Mouse (Mus musculus) forebrain, postnatal 0 days (tissue): ENCODE measurements around the gene Cpt1a. TPM values are rescaled to one million over a fixed set of nuclear protein-coding genes. Genes with fewer than 3 reads are reported as not detected.

Source experiments
- ATAC-seq: fragments of 200-750 bp; cut with Nextera tagmentation; 2 replicates; pipeline ENCODE4 v1.8.0; 2017; ENCODE audit warnings: mild to moderate bottlenecking, moderate library complexity
- DNase-seq: peaks from one replicate; pipeline ENCODE4 v3.0.0-alpha.2; 2015
- H3K27ac ChIP-seq: fragments of 300-500 bp; sonication (generic); 2 replicates; pipeline ENCODE4 v1.5.1; 2014; ENCODE audit warnings: low read depth, mild to moderate bottlenecking, antibody characterized with exemption, low read length, moderate library complexity, mixed read lengths
- H3K27me3 ChIP-seq: fragments of 300-500 bp; sonication (generic); 2 replicates; pipeline ENCODE4 v1.6.1; 2014; ENCODE audit warnings: mild to moderate bottlenecking, low read length, mixed read lengths; ENCODE audit not compliant: insufficient read depth
- H3K36me3 ChIP-seq: fragments of 300-500 bp; sonication (generic); 2 replicates; pipeline ENCODE4 v1.6.1; 2014; ENCODE audit warnings: mild to moderate bottlenecking, moderate library complexity; ENCODE audit not compliant: insufficient read depth
- H3K4me1 ChIP-seq: fragments of 300-500 bp; sonication (generic); 2 replicates; pipeline ENCODE4 v1.6.1; 2014; ENCODE audit warnings: antibody characterized with exemption; ENCODE audit not compliant: insufficient read depth
- H3K4me2 ChIP-seq: fragments of 300-500 bp; sonication (generic); 2 replicates; pipeline ENCODE4 v1.6.1; 2014; ENCODE audit warnings: low read depth, mild to moderate bottlenecking, moderate library complexity
- H3K4me3 ChIP-seq: fragments of 300-500 bp; sonication (generic); 2 replicates; pipeline ENCODE4 v1.5.1; 2014; ENCODE audit warnings: low read depth, low read length, mixed read lengths
- H3K9ac ChIP-seq: fragments of 300-500 bp; sonication (generic); 2 replicates; pipeline ENCODE4 v1.6.1; 2014; ENCODE audit warnings: mild to moderate bottlenecking
- H3K9me3 ChIP-seq: fragments of 300-500 bp; sonication (generic); 2 replicates; pipeline ENCODE4 v1.6.1; 2016; ENCODE audit warnings: low read length
- CTCF ChIP-seq: sonication (generic); IDR thresholded peaks from 2 replicates; pipeline ENCODE4 v1.5.1; 2016; ENCODE audit warnings: antibody characterized with exemption, control low read depth, low read depth
- WGBS: fragments of 180-500 bp; shearing (Covaris S2); extraction: QIAGEN DNeasy Blood & Tissue Kit; methylation state at CpG from one replicate; pipeline ENCODE4 v1.1.7; 2014; 5-methylcytosine and 5-hydroxymethylcytosine counted together
- polyA plus RNA-seq: library from polyadenylated mRNA; unstranded; fragments of >200 nt; fragmentation: Nextera tagmentation; extraction: Ambion mirVana; gene quantifications from 2 replicates; pipeline ENCODE4 v1.2.1, GENCODE M21; 2015
- total RNA-seq: library from RNA; depleted of rRNA; stranded (reverse); fragments of >200 nt; gene quantifications from 2 replicates; pipeline ENCODE4 v1.2.3, GENCODE M21; 2014

Gene Cpt1a
- total and polyA plus RNA-seq, 2 experiments from 2014 or later, result 17.0 to 17.2 TPM

DNA sequence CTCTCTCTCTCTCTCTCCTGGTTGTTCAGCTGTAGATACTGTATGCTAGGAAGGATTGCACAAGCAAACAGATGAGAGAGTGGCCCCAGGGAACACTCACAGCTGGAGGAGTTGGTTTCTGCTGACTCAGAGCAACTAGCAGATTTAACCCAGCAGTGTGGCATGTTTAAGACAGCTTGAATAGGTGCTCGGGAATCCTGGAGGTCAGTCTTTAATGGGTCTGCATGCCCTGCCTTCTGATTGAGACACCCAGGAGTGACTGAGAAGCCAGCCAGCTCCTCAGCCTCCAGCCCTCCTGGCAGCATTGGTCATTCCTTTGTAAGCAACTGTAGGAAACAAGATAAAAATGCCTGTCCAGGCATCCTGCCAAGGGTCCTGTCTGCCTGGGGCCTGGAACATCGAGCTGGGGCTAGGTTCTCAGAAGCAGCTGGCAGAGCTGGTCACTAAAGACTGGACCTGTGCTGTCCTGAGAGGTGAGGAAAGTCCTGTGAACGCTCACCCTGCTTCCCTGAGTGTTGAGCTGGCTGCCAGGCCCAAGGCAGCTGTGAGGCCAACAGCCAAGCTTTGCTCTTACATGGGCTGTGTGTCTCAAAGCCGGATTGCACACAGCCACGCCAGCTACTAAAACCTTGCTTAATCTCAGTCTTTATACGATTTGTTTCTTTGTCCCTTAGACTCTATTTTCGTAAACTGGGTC is 31.4 kb downstream of the Cpt1a start:
- ATAC-seq, result no peak

DNA sequence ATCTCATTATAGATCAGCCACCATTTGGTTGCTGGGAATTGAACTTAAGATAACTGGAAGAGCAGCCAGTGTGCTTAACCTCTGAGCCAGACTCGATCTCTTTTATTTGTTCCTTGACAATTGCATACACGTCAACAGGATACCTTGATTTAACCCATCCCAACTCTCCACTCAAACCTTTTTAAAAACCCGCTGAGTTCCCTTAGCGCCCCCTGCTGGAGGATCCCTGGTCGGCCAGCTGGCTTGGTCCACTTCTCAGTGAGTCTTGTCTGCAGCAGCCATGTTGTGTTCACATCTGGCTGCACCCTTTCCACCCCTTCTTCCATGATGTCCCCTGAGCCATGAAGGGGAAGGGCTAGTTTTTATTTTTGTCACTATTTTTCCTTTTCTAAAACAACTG is 33.0 kb downstream of the Cpt1a start:
- WGBS, result 67% methylated on average over 5 of the region's 5 CpGs
- DNase-seq, result no peak
- no peaks in the 10 kb centered on the region for H3K4me1 ChIP-seq
- H3K27ac ChIP-seq, result no peak overlapping the region
- no peaks in the 10 kb centered on the region for H3K36me3 ChIP-seq
- TF ChIP-seq CTCF, result peak; percentile 35; the same call in 1 of the 2 replicates
- H3K27me3 ChIP-seq, result no peaks in the 10 kb centered on the region
- no peaks in the 10 kb centered on the region for H3K9me3 ChIP-seq
- no peak overlapping the region for H3K4me3 ChIP-seq
- no peak overlapping the region for H3K9ac ChIP-seq
- no peak for ATAC-seq
- no peak overlapping the region for H3K4me2 ChIP-seq

More for the DNA sequence above, 31.4 kb downstream of the Cpt1a start:
- no peaks in the 10 kb centered on the region for H3K4me1 ChIP-seq
- H3K36me3 ChIP-seq, result no peaks in the 10 kb centered on the region
- H3K4me3 ChIP-seq, result no peak overlapping the region
- H3K4me2 ChIP-seq, result no peak overlapping the region
- no peak for TF ChIP-seq CTCF
- peak; percentile 7 for DNase-seq
- H3K9ac ChIP-seq, result no peak overlapping the region
- 0 out of 2 replicates have a peak overlapping the region, but pooled peaks have one; percentile 9 for H3K27ac ChIP-seq
- no peaks in the 10 kb centered on the region for H3K9me3 ChIP-seq
- 56% methylated on average over 7 of the region's 7 CpGs for WGBS
- no peaks in the 10 kb centered on the region for H3K27me3 ChIP-seq

GRCm38 (mm10) chr19:3356516-3356915 is 34.4 kb downstream of the Cpt1a start:
- DNase-seq, result no peak
- TF ChIP-seq CTCF, result no peak
- 77% methylated on average over 5 of the region's 5 CpGs for WGBS
- no peak overlapping the region for H3K27ac ChIP-seq
- no peak overlapping the region for H3K9ac ChIP-seq
- no peaks in the 10 kb centered on the region for H3K36me3 ChIP-seq
- H3K9me3 ChIP-seq, result no peaks in the 10 kb centered on the region
- no peak overlapping the region for H3K4me2 ChIP-seq
- ATAC-seq, result no peak
- H3K27me3 ChIP-seq, result no peaks in the 10 kb centered on the region
- no peaks in the 10 kb centered on the region for H3K4me1 ChIP-seq
- H3K4me3 ChIP-seq, result no peak overlapping the region

DNA sequence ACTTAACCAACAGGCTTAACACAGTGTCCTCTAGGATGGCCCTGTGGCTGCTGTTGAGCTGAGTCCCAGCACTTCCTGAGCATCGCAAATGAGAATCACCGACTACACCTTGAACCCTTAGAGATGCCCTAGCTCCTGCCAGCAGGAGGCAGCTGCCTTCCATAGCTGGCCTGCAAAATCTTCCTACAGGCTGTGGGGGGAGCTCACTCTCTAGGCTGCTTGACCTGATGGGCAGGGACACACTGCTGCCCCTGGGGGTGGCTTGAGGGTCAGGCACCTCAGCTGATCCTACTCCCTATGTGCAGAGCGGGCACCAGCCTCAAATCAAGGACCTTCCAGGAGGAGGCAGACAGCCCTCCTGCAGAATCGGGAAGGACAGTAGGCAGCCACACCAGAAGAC is 35.5 kb downstream of the Cpt1a start:
- H3K4me2 ChIP-seq, result no peak overlapping the region
- no peak overlapping the region for H3K27ac ChIP-seq
- DNase-seq, result no peak
- no peaks in the 10 kb centered on the region for H3K9me3 ChIP-seq
- WGBS, result 81% methylated on average over 4 of the region's 4 CpGs
- H3K9ac ChIP-seq, result no peak overlapping the region
- no peak for ATAC-seq
- no peak overlapping the region for H3K4me3 ChIP-seq
- no peaks in the 10 kb centered on the region for H3K4me1 ChIP-seq
- H3K27me3 ChIP-seq, result no peaks in the 10 kb centered on the region
- peak; percentile 36 for TF ChIP-seq CTCF
- no peaks in the 10 kb centered on the region for H3K36me3 ChIP-seq

DNA sequence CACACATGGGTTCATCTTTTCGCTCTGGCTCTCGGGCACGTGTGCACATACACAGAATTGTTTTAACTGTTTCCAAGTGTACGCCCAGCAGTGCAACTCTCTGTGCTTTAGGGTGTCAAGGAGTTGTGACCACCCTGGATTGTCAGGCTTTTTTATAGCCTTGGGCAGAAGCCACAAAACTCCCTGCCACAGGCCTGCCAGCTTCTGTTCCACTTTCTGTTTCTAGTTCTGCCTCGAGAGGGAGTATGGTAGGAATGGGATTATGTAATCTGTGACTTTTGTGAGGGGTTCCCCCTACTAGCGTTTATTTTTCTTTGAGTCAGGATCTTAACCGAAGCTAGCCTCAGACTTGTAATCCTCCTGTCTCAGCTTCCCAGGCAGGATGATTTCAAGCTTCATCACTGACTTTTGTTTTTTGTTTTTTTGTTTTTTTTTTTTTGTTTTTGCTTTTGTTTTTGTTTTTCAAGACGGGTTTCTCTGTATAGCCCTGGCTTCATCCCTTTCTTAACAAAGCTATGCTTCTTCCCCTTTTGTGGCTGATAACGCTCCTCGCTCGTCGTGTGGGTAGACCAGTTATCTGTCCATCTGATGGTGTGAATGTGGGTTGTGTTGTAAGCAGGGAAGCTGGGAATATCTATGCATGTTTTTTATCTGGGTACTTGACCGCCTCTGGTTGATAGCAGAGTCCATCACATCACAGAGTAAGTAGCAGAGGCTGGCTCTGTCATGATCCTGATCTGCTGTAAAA is 37.9 kb downstream of the Cpt1a start:
- Histone ChIP-seq H3K9me3 (no peaks in the 10 kb centered on the region), H3K4me3 (no peak overlapping the region), H3K9ac (no peak overlapping the region), H3K27me3 (no peaks in the 10 kb centered on the region), H3K4me1 (no peaks in the 10 kb centered on the region), H3K36me3 (no peaks in the 10 kb centered on the region), H3K27ac (no peak overlapping the region), H3K4me2 (no peak overlapping the region)
- TF ChIP-seq CTCF, result no peak
- DNase-seq, result no peak
- WGBS, result 91% methylated on average over 13 of the region's 13 CpGs
- no peak for ATAC-seq

GRCm38 (mm10) chr19:3363510-3363909 is 41.4 kb downstream of the Cpt1a start:
- no peak overlapping the region for H3K4me3 ChIP-seq
- no peaks in the 10 kb centered on the region for H3K9me3 ChIP-seq
- H3K9ac ChIP-seq, result no peak overlapping the region
- no peak for DNase-seq
- H3K4me1 ChIP-seq, result no peaks in the 10 kb centered on the region
- 92% methylated on average over 4 of the region's 4 CpGs for WGBS
- no peaks in the 10 kb centered on the region for H3K36me3 ChIP-seq
- ATAC-seq, result no peak
- H3K27ac ChIP-seq, result no peak overlapping the region
- H3K27me3 ChIP-seq, result no peaks in the 10 kb centered on the region
- no peak for TF ChIP-seq CTCF
- no peak overlapping the region for H3K4me2 ChIP-seq

GRCm38 (mm10) chr19:3365089-3365488 is 43.0 kb downstream of the Cpt1a start:
- no peaks in the 10 kb centered on the region for H3K36me3 ChIP-seq
- no peaks in the 10 kb centered on the region for H3K9me3 ChIP-seq
- DNase-seq (no peak), ATAC-seq (no peak)
- H3K4me1 ChIP-seq, result no peaks in the 10 kb centered on the region
- H3K4me2 ChIP-seq, result no peak overlapping the region
- no peaks in the 10 kb centered on the region for H3K27me3 ChIP-seq
- no peak overlapping the region for H3K27ac ChIP-seq
- H3K4me3 ChIP-seq, result no peak overlapping the region
- TF ChIP-seq CTCF, result no peak
- WGBS, result 100% methylated on average over 3 of the region's 3 CpGs
- no peak overlapping the region for H3K9ac ChIP-seq
